Mouse (Mus musculus) hematopoietic stem cell, adult 5-6 weeks (primary cell): ENCODE measurements around the gene Wfdc13. TPM values are rescaled to one million over a fixed set of nuclear protein-coding genes. Genes with fewer than 3 reads are reported as not detected.

Experiments
- ATAC-seq, 2 experiments: fragments of 125-278 bp in 1 of 2; replicated peaks in 1 of 2; 2 replicates each; pipeline ENCODE4 v1.8.0; 2016 to 2017; ENCODE audit warnings: inconsistent platforms in 2 of 2, mild to moderate bottlenecking in 2 of 2, moderate number of reproducible peaks in 2 of 2, low read depth in 1 of 2, moderate TSS enrichment in 1 of 2; ENCODE audit not compliant: low FRiP score in 2 of 2, poor library complexity in 2 of 2, severe bottlenecking in 2 of 2, insufficient read depth in 1 of 2, low TSS enrichment in 1 of 2
- total RNA-seq: library from RNA; stranded (forward); fragments of 172-1452, 232-1000 nt; gene quantifications from 2 replicates; pipeline ENCODE4 v1.2.3, GENCODE M21; 2017

The Wfdc13 gene
- not detected in 2 replicates for total RNA-seq

DNA sequence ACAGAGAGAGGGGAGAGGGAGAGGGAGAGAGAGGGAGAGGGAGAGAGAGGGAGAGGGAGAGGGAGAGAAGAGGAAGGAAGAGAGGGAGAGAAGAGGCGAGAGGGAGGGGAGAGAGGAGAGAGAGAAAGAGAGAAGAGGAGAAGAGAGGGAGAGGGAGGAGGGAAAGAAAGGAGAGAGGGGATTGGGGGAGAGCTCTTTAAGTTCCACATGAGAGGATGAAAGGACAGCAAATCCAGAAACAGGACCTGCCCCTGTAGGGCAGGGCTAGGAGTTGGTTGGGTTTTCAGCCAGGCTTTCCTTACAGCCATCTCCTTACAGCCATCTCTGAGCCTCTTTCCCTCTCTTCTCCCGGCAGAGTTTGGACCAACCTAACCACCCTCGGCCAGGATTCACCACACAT, at the start of gene Wfdc13:
TSS of gene Wfdc13 (plus strand) at position 301 of the 400 bp plus-strand sequence.
- no peak for ATAC-seq

DNA sequence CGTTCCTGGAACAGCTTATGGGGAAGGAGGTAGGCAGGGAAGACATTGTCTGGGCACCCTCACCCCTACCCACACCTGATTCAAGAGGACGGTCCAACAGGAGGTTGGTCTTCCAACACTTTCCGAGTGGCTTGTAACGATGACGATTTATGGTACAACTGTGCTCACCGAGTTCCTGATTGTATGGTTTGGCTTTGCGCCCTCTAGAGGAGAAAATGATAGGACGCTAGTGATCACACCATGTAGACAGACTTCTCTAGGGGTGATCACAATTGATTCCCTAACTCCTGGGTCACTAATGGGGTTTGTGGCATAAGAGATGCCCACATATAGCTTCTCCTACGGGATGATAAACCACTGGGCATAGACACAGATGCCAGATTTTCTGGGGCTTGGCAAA, 49.6 kb upstream of the Wfdc13 start:
- ATAC-seq = no peak

DNA sequence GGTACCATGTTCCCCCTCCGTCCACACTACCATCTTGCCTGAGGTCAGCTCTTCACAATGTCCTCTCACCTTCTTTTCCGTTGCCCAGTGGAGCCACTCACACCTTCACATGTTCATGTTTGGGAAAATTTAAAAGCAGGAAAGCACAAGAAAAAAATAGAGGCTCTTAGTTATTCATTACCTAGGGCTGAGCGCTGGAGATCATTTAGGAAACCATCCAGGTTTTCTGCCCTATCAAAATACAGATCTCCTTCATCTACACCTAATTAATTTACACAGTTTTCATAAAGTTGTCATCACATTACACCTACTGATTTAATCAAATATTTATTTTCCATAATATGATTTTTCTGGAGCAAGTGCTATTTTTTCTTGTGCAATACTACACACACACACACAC, 46.2 kb upstream of the Wfdc13 start, which contains the start of gene Wfdc16:
TSS of gene Wfdc16 (minus strand) at position 101 of the 400 bp plus-strand sequence.
- no peak for ATAC-seq

DNA sequence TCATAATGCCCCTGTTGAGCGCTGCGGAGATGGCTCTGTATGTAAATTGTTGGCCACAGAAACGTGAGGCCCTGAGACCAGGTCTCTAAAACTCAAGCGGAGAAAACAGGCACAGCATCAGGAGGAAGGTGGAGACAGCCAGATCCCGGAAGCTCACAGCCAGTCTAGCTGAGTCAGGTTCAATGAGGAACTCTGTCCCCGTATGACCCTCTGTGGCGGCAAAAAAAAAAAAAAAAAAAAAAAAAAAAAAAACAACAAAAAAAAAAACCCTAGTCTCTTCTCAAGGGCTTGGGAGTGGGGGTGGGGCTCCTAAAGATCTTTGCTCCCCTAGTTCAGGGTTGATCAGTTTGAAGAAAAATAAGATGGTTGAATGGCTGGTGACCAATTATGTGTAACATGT, 43.8 kb upstream of the Wfdc13 start:
- peak; percentile 94 to 99 for ATAC-seq

DNA sequence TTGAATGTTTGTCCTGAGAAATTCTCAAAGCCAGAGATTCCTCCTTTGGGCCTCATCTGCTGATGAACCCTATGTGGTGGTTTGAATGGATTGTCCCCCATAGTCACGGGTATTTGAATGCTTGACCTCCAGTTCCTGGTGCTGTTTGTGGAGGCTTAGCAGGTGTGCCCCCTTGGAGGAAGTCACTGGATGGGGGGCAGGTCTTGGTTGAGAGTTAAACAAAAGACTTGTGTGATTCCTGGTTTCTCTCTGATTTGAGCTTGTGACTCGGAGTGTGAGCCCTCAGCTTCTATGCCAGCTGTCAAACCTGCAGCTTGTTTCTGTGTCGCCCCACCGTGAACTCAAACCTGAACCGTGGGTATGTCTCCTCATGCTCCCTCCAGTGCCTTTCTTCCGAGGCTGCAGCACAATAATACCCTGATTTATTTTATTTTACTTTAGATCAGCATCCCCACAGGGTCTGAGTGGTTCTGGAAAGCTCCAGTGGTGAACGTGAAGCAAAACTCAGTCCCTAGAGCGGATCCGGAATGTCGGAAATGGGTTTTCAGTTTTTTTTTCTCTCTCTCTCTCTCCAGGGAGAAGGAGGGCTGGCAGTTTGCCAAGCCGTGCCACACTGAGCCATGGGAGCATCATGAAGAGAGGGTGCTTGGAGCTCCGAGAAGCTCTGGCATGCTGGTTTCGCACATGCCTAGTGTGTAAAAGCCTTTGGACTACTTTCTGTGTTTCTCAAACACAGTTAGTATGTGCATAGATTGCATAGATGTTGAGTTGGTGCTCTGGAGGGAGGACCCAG, 42.8 kb upstream of the Wfdc13 start:
- ATAC-seq = no peak

DNA sequence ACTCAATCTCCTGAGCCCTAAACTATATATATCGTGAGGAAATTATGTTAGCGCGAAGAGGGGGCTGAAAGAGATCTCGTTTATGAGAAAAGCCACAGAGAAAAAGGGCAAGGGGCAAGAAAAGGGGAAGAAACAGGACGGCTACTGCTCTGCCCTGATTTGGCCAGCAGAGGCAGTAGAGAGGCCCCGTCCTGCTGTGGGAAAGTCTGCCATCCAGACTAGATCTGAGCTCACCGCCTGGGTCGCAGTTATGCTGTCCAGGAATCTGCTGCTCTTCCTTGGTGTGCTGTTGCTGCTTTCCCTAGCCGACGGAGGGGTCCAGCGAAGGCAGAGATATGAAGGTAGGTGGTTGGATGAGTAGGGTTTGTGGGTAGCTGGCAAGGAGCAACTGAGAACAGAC, 29.0 kb upstream of the Wfdc13 start, which contains the start of gene Wfdc10:
TSS of gene Wfdc10 (plus strand) at position 189 of the 400 bp plus-strand sequence.
- ATAC-seq = peak; percentile 86 to 90

DNA sequence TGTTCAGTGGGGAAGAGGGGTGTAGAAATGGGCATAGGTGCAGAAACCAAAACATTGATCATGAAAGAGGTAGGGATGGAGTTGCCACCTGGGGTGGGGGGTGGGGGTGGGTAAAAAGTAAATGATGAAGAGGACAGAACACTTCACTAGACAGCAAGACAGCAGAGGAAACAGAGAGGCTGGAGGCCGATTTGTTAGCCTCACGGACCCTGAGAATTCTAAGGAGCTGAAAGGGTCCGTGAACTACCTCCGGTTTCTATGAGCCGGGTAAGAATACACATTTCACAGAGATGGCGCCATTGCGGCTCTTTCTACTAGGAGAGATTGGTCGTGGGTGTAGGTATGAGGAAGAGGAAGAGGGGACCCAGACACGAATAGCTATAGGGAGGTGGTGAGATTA, 28.4 kb upstream of the Wfdc13 start, which contains the start of gene Wfdc9:
TSS of gene Wfdc9 (minus strand) at position 101 of the 400 bp plus-strand sequence.
- ATAC-seq = no peak

DNA sequence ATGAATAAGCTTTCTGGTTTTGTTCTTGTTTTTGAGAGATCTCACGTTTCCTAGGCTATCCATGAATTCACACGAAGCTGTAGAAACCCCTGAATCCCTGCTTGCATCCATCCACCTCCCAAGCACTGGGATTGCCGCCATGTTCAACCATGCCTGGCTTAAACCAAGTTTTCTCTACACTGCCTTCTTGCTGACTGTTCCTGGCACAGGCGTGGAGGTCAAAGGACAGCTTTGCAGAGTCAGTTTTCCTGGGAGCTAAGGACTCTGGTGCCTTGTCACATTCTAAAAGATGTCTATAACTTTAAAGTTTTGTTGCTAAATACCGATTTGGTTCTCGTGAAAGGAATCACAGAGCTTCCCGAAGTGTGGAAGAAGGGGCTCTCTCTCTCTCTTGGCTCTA, 20.1 kb upstream of the Wfdc13 start:
- no peak for ATAC-seq

DNA sequence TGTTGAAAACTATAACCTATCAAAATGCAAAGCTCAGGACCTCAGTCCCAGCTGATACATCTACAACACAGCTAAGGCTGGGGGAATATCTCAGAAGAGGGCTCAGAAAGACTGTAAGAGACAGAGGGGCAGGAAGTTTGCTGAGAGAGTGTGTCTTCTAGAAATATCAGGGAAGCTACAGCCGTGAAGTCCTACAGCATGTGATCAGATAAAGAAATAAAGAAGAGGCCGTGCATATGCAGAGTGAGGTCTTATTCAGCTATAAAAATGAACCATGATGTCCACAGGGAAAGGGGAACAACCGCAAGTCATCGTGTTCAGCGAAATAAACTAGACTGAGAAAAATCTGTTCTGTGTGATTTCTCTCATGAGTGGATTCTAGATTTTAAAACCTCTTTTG, 14.6 kb upstream of the Wfdc13 start:
- no peak for ATAC-seq

DNA sequence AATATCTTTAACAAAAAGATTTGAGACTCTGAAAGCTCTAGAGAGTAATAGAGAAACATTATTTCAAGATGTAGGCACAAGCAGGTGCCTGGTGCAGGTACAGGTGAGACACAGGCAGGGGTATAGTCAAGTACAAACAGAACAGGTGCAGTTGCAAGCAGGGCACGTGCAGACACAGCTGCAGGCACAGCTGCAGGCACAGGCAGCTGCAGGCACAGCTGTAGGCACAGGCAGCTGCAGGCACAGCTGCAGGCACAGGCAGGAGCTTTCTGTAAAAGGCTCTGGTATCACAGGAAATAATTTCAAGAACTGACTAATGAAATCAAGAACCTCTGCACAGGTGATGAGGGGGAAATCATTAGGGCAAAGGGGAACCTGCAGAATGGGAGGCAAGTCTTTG, 14.0 kb upstream of the Wfdc13 start:
- no peak for ATAC-seq

DNA sequence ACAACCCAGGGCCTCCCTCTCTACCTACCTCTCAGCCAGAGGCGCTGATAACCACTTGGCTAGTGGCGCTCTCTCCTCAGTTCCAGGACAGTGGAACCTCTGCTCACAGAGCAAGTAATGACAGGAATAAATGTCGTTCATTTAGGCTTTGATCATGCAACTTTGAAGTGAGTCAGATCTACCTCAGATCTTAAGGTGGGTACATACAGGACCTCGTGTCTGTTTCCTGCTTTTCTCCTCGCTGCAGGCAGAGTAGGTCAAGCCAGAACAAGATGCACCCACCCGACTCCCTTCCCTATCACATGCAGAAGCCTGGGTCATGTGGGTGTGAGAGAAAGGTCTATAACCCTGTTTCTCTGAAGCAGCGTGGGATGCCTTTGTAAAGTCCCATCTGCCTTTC, 10.9 kb upstream of the Wfdc13 start, which contains the start of gene Wfdc11:
TSS of gene Wfdc11 (minus strand) at position 101 of the 400 bp plus-strand sequence.
- no peak for ATAC-seq

DNA sequence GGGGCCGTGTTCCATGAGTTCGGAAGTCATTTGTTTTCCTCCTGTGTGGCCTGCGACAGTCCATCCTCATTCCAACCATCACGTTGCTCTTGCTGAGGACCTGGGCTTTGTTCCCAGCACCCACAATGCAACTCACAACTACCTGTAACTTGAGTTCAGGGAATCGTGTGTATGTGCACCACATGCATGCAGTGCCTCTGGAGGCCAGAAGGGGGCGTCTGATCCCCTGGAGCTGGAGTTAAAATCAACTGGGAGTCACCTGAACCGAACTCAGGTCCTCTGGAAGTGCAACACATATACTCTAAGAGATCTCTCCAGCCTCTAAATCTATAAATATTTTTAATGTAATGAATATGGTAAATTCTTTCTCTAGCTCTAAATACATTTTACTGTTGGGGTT, 8.8 kb upstream of the Wfdc13 start:
- no peak for ATAC-seq

DNA sequence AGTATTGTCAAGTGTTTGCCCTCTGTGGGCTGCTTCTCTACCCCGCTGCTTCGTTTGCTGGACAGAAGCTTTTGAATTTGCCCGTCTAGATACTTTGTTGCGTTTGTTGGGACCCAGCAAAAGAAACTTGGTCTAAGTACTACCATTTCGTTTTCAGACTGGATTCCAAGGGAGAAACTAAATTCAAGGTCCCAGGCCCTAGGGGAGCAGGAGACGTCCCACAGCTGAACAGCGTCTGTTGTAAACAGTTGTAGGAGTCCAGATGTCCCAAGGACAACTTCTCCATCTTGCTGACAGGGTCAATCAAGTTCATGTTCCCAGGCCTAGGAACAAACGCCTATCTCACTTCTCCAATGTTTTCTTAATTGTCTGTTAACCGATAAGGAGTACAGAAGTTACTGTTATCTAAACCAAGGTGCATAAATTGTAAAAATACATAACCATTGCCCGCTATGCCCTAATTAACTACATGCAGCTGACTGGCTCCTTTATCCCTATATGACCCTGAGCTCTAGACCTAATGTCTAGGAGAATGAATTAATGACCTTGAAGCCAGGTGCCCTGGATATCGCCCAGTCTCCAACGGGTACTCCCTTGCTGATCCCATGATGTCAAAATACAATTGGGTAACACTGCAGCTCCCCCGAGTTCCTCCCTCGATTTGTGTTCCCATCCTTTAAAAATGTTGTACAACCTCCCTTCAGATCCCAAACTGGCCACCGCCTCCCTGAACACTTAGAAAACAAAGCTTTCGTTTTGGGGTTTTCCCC, 7.8 kb upstream of the Wfdc13 start:
- ATAC-seq = no peak

DNA sequence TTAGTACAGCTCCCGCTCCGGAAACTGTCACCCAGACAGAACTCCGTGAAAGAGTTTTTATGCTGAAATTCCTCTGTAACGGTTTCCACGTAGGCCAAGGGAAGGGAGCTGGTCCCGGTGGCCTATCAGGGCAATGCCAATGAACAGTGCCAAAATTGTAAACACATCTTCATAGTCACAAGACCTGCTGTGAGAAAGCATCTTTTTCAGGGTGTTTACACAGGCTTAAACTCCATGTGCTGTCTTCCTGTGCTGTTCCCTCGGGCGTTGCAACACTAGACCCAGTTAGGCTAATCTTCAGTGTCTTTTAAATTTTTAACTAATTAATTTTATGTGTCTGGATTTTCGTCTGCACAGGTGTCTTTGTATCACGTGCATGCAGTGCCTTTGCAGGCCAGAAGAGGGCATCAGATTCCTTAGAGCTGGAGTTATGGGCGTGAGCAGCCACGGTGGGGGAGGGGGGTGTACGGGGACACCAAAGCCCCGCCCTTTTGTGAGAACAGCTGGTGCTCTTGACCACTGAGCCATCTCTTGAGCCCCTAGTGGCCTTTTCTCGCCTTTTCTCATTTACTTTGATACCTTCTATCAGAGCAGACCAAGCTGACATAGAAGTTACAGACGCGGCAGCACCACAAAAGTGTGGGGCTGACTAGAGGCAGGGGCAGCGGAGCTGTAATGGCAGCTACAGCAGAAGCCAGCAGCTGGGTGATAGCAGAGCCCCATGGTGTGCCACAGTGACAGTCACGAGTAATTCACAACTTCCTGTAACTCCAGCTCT, 5.9 kb upstream of the Wfdc13 start:
- peak; percentile 77 to 79 for ATAC-seq

DNA sequence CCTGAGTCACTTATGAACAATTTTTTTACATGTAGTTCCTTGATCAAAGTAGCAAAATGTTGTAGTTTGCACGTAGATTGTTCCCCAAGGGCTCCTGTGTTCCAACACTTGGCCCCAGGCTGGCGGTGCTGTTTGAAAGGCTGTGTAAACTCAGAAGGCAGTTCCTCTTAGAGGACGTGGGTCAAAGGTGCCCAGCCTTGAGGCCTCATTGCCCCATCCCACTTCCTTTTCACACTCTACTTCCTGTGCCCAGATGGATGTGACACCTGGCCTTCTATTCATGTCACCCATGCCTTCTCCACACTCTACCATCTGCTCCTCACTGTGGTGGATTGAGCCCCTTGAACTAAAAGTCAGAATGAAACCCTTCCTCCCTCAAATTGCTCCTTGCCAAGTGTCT, 5.0 kb upstream of the Wfdc13 start:
- ATAC-seq = peak; percentile 70 to 76

DNA sequence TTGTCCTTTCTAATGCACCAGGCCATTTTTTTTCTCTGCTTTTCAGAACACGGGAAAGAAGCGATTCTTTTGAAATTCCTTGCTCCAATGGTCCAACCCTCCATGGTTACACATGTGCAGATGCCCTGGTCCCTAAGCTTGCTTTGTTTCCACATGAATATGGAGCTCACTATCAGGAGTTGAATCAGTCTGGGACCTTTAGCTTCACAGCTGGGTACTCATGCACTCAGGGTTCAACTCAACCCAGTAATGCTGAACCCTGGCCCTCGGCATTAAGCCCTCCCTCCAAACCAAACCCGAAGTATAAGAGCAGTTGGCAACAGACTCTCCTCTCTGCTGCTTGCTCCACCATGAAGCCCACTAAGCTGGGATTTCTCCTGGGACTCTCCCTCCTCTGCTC, 13.3 kb downstream of the Wfdc13 start, which contains the start of gene Spint4:
TSS of gene Spint4 (plus strand) at position 301 of the 400 bp plus-strand sequence.
- no peak for ATAC-seq

DNA sequence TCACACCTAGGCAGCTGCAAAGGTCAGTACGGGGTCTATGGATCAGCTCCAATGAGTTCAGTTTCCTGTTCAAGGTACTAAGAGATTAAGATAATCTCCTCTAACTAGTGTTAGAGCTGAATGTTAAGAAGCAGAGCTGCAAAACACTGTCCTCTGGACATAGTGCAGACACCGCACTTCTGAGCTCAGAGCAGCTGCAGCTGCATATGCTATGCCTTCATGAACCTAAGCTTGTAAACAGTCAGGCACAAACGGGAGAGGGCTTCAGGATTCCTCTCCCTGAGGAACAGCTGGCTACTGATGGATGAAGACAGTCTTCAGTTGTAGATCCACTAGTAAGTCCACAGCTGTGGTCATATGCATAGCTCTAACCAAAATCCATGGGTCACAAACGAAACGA, 16.1 kb downstream of the Wfdc13 start:
- no peak for ATAC-seq
